Mouse (Mus musculus) bone marrow, adult 2 months (tissue): ENCODE measurements at regions not wholly inside any gene's neighbourhood (a gene's known extent, or its start where the extent isn't known, plus 50 kb on each side); places are given as distances from the start of the nearest gene placed in this dataset.

Experiments
- H3K27ac ChIP-seq: fragments of 200-500 bp; 2 replicates; pipeline ENCODE4 v1.5.1; 2012; ENCODE audit warnings: low read depth, mild to moderate bottlenecking, control low read depth, inconsistent platforms, low read length; ENCODE audit not compliant: control insufficient read depth, poor library complexity, insufficient read depth
- H3K4me1 ChIP-seq: fragments of 200-500 bp; 2 replicates; pipeline ENCODE4 v1.6.1; 2011; ENCODE audit warnings: low read length; ENCODE audit not compliant: control insufficient read depth, insufficient read depth
- H3K4me3 ChIP-seq: fragments of 200-500 bp; replicated peaks from 2 replicates; pipeline ENCODE3; 2011; ENCODE audit warnings: mild to moderate bottlenecking, low read depth, low read length, control low read depth; ENCODE audit not compliant: control insufficient read depth
- CTCF ChIP-seq: fragments of 200-500 bp; IDR thresholded peaks from 2 replicates; pipeline ENCODE4 v1.5.1; 2011; ENCODE audit warnings: low read length, control low read depth; ENCODE audit not compliant: control insufficient read depth, insufficient read depth
- POLR2A ChIP-seq: fragments of 200-500 bp; IDR thresholded peaks from 2 replicates; pipeline ENCODE4 v1.6.1; 2011; ENCODE audit warnings: low read depth, mild to moderate bottlenecking, control low read depth, low read length, borderline replicate concordance; ENCODE audit not compliant: control insufficient read depth
- WGBS: fragments of 180-500 bp; shearing (Covaris S2); methylation state at CpG from one replicate; pipeline ENCODE4 v1.1.7; 2018; 5-methylcytosine and 5-hydroxymethylcytosine counted together

DNA sequence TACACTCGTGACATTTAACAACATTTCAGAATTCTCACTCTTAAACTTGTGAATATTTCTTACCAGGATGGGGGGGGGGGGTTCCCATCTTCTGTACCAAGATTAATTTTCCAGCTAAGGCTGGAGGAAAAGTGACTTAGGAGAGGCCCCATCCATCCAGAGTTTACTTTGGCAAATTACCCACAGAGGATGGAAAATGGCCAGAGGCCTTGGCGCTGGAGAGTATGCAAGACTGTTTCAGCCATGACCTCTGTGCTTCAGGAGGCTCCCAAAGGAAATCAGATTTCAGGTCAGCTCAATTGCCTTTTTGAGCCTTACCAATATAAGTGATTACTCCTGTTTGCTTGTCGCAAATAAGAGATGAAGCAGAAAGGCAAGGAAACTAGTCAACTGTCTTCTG lies 143.4 kb upstream of the F930015N05Rik start:
- no peaks in the 10 kb centered on the region for H3K4me1 ChIP-seq
- H3K4me3 ChIP-seq = no peak overlapping the region
- TF ChIP-seq CTCF (no peak), POLR2A (no peak)
- no peak overlapping the region for H3K27ac ChIP-seq
- 74% methylated on average over 3 of the region's 3 CpGs for WGBS

DNA sequence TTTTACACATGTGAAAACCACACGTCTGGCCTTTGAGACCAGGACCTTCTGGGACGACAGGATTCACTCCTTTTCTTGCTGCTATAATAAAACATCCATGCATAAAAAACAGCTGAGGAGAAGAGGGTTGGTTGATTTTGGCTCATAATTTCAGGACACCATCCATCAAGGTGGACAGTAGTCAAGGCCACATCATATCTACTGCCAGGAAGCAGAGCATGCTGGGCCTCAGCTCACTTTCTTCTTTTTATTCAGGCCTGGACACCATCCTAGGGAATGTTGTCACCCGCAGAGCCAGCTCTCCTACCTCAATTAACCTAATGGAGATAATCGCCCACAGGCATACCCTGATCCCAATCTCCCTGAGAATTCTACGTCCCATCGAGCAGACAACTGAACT lies 149.6 kb upstream of the F930015N05Rik start:
- 82% methylated on average over 6 of the region's 6 CpGs for WGBS
- Histone ChIP-seq H3K27ac (no peak overlapping the region), H3K4me3 (no peak overlapping the region), H3K4me1 (no peaks in the 10 kb centered on the region)
- no peak for TF ChIP-seq POLR2A
- TF ChIP-seq CTCF = no peak

DNA sequence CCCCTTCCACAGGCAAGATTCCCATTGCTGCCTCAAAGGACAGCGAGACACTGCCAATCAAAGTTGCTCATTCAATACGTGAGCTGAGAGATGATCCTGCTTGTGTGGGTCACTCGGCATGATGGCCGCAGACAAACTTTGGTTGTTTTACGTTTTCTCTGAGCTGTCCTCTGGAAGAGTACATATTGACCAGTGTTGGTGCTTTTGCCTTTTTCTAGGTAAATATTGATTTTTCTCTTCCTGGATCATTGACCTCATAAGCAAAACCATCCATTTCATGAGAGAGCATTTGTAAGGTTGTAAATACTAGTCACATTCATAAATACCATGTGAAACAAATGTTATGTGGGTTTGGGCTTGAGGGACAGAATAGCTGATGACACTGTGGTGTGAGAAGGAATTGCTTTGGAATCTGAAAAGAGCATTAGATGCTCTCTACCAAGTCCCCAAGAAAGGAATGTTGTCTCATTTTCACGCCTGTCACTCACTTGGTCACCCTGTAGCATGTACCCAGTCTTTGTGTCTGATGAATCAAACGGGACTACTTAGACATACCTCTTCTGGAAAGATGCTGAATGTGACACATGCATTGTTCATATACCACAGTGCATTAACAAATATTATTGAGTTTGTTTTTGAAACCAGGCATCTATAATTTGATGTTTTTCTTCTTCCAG lies 150.7 kb upstream of the F930015N05Rik start:
- 83% methylated on average over 7 of the region's 7 CpGs for WGBS
- H3K27ac ChIP-seq = no peak overlapping the region
- TF ChIP-seq CTCF (no peak), POLR2A (no peak)
- H3K4me1 ChIP-seq = no peaks in the 10 kb centered on the region
- H3K4me3 ChIP-seq = no peak overlapping the region

- Histone ChIP-seq H3K27ac (no peak overlapping the region), H3K4me1 (no peaks in the 10 kb centered on the region), H3K4me3 (no peak overlapping the region)
- 76% methylated on average over 13 of the region's 13 CpGs for WGBS
- TF ChIP-seq CTCF = no peak
- no peak for TF ChIP-seq POLR2A
Observed at GRCm38 (mm10) chr11:64587751-64588600, 151.5 kb upstream of the F930015N05Rik start.

DNA sequence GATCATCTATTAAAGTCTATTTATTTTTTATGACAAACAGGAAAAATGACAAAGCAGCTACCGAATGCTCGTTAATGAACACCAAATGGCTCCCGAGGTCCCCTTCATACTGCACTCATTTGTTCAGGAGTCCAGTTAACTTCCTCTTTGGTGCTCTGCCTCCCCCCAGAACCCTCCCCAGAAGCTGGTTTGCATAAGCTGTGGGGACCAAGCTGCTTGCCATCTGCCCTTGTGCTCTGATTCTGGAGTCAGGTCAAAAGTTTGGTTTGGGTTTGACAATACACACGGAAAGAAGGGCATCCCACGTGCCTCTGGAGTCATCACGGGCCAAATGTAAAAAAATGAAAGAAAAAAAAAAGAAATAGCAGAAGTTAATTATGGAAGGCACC lies 152.1 kb upstream of the F930015N05Rik start:
- Histone ChIP-seq H3K4me1 (no peaks in the 10 kb centered on the region), H3K27ac (no peak overlapping the region), H3K4me3 (no peak overlapping the region)
- WGBS = 24% methylated on average over 6 of the region's 6 CpGs
- TF ChIP-seq CTCF (no peak), POLR2A (no peak)

DNA sequence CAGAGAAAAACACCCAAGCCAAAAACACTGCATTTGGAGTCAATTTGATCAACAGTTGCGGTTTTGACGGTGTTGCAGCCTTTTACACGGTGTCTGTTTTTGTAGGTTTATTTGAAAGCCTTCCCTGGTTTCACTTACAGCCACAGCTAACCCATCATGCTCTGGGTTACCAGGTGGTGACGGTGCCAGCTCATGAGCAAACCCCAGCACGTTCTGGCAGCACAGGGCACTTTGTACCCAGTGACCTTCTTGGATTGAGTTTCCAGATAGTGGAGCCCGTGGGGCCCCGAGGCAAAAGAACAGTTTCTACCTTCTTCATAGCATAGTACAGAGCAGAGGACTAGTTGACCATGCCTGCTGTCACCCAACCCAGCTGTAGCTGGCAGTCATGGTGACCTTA lies 152.6 kb upstream of the F930015N05Rik start:
- no peak overlapping the region for H3K4me3 ChIP-seq
- TF ChIP-seq CTCF (no peak), POLR2A (no peak)
- H3K27ac ChIP-seq = no peak overlapping the region
- WGBS = 65% methylated on average over 7 of the region's 7 CpGs
- no peaks in the 10 kb centered on the region for H3K4me1 ChIP-seq

DNA sequence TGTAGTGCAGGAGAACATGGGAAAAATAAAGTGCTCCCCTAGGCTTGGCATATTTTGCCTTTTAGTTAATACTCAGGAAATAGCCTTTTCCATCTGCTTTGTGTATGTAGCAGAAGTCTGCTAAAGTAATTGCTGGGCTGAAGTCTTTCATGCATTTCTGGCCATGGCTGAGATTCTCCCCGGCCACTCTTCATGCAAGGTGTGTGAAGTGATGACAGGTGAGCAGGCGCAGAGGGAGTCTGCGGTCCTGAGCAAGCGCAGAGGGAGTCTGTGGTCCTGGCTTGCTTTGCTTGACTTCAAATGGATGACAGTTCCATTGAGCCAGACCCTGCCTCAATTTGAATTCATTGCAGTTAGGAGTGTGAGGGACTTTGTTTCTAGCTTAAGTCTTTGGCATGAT lies 153.6 kb upstream of the F930015N05Rik start:
- no peak for TF ChIP-seq CTCF
- no peak for TF ChIP-seq POLR2A
- no peaks in the 10 kb centered on the region for H3K4me1 ChIP-seq
- H3K27ac ChIP-seq = no peak overlapping the region
- no peak overlapping the region for H3K4me3 ChIP-seq
- whole genome bisulfite sequencing = 87% methylated on average over 4 of the region's 4 CpGs

GRCm38 (mm10) chr11:64592253-64592652 lies 155.8 kb upstream of the F930015N05Rik start:
- WGBS = 75% methylated on average over 2 of the region's 2 CpGs
- Histone ChIP-seq H3K4me3 (no peak overlapping the region), H3K27ac (no peak overlapping the region), H3K4me1 (no peaks in the 10 kb centered on the region)
- TF ChIP-seq POLR2A (no peak), CTCF (no peak)
